Mouse (Mus musculus): ENCODE results near the gene Pcbp1. TPM values are rescaled to one million over a fixed set of nuclear protein-coding genes. Genes with fewer than 3 reads are reported as not detected.

Gene Pcbp1
- total RNA-seq, 2 experiments from 2014 or later, result 197 to 204 TPM

Small RNAs within 50 kb of the gene (microRNA-seq; reads per million reads assigned to microRNA genes)
- gene Gm22184, result 0 reads per million in 2 experiments

Other genes starting within 250 kb of the Pcbp1 start
- gene Fam136a, start 160.7 kb downstream of the Pcbp1 start, total RNA-seq (2021), result 10 to 100 TPM; 29.2 to 31.6 TPM
- 10 to 100 TPM; 55.5 to 74.0 TPM for gene Snrpg, start 155.0 kb downstream of the Pcbp1 start, total RNA-seq (2021)
- 100 to 1,000 TPM; 111 to 113 TPM for gene Pcyox1, start 129.2 kb downstream of the Pcbp1 start, total RNA-seq (2021)
- gene Tia1, start 122.1 kb downstream of the Pcbp1 start, total RNA-seq (2021), result 100 to 1,000 TPM; 114 to 120 TPM
- gene Gm44790, start 99.7 kb downstream of the Pcbp1 start, total RNA-seq (2021), result 1 to 10 TPM in 1 of 2 experiments, under 1 TPM in 1; 0.84 to 2.8 TPM
- 10 to 100 TPM; 17.5 to 17.8 TPM for gene C87436, start 87.9 kb downstream of the Pcbp1 start, total RNA-seq (2021)
- gene Asprv1, start 101.8 kb upstream of the Pcbp1 start, total RNA-seq (2021), result 1 to 10 TPM; 1.2 to 1.8 TPM
- 10 to 100 TPM; 18.6 to 19.0 TPM for gene Mxd1, start 142.8 kb upstream of the Pcbp1 start, total RNA-seq (2021)
- gene Snrnp27, start 158.2 kb upstream of the Pcbp1 start, total RNA-seq (2021), result 10 to 100 TPM; 64.8 to 65.2 TPM
- 10 to 100 TPM; 24.7 to 28.5 TPM for gene Gmcl1, start 207.1 kb upstream of the Pcbp1 start, total RNA-seq (2021)